Mouse (Mus musculus): ENCODE results near the gene Rfng.
"Not testable (repeated sequence)": the region's sequence is repeated elsewhere in the genome, so short reads cannot be mapped to it uniquely, and the experiment has no call there.

Rfng gene

DNA sequence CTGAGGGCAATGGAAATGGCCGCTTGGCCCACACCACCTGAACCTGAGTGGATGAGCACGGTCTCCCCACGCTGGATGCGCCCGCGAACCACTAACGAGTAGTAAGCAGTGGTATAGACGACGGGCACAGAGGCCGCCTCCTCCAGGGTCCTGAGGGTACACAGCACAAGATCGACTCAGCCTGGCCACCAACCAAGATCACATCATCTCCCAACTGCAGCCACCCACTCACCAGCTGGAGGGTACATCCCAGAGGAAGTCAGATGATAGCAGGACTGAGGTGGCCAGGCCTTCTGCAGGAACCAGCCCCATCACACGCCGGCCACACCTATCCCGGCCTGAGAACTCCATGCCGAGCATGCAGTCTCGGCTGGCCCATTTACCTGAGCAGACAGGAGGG lies 28.1 kb upstream of the Rfng start:
- CTCF ChIA-PET, result no interaction called here

DNA sequence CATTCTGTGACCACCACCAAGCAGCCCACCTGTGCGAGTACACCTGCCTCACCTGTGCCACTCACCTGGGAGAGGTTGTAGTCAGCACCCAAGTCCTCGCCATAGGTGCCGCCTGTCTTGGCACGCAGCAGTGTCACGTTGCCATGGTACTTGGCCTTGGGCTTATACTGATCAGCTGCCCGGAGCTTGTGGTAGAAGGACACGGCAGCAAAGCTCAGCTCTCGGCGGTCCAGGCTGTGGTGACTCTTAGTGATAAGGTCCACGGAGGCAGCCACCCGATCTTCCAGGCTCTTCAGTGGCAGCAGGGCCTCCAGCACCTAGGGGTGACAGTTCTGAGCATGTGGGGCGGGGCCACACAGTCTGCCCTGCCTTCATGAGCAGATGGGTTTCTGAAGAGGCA lies 24.0 kb upstream of the Rfng start:
- CTCF ChIA-PET, result no interaction called here

DNA sequence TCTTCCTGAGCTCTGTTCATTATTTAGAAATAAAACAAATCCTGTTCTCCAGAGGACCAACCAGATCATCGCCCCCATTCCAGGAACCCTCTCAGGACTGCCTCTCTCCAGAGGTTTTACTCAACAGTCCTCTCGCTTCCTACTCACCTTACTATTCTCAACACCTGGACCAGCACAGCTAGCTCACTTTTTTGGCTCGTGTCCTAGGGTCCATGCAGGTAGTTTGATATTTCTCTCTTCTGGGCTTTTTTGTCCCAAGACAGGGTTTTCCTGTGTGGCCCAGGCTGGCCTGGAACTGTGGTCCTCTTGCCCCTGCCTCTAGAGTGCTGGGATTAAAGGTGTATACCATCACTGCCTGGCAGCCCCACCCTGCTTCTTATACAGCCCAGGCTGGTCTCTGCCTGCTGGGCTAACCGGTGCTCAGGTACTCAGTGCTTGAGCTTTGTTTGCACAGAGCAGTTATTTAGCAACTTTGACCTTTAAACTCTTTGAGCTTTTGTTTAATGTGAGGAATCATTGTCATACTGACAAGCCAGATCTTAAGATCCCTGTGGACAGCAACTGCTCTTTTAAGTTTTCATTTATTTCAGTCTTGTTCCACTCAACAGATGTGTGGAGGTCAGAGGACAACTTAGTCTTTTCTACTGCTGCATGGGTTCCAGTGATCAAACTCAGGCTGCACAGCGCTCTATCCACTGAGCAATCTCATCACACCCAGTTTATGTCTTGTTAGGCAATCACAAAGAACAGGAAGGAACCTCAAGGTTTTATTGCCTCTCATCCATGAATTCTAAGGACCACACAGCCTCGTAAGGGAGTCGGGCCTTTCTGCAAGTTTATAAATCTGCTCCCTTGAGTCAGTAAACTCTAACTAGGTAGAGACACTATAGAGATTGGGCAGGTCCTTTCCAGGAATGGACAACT lies 21.6 kb upstream of the Rfng start:
- CTCF ChIA-PET, result no interaction called here

DNA sequence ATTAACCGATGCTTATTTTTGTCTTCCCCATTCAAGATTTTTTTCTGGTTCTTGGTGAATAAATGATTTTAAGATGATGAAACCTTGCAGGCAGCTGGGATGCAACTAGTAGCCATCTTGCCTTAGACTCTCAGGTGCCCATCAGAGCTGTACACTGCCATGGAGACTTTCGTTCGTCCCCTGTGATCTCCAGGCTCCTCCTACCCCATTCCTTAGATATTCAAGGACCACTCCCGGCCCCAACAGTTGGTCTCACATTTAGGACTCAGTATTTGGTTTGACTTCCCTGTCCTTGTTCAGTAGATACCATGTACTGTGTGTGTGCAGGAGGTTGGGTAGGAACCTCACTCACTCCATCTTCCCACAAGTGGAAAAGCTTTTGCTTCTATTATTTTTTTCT lies 20.8 kb upstream of the Rfng start:
- CTCF ChIA-PET, result no interaction called here

DNA sequence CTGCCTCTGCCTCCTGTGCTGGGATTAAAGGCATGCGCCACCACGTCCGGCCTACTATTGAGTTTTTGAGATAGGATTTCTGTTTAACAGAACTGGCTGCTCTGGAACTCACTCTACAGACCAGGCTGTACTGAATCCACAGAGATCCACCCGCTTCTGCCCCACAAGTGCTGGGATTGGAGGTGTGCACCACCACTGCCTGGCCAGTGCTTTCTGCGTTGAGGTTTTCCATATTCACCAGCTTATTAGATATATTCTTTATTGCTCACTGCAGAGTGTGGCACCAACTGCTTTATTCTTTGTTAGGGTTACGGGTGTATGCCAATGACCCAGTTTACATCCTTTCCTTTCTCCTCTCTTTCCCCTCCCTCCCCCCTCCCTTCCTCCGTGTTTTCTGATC lies 20.3 kb upstream of the Rfng start:
- CTCF ChIA-PET, result no interaction called here

DNA sequence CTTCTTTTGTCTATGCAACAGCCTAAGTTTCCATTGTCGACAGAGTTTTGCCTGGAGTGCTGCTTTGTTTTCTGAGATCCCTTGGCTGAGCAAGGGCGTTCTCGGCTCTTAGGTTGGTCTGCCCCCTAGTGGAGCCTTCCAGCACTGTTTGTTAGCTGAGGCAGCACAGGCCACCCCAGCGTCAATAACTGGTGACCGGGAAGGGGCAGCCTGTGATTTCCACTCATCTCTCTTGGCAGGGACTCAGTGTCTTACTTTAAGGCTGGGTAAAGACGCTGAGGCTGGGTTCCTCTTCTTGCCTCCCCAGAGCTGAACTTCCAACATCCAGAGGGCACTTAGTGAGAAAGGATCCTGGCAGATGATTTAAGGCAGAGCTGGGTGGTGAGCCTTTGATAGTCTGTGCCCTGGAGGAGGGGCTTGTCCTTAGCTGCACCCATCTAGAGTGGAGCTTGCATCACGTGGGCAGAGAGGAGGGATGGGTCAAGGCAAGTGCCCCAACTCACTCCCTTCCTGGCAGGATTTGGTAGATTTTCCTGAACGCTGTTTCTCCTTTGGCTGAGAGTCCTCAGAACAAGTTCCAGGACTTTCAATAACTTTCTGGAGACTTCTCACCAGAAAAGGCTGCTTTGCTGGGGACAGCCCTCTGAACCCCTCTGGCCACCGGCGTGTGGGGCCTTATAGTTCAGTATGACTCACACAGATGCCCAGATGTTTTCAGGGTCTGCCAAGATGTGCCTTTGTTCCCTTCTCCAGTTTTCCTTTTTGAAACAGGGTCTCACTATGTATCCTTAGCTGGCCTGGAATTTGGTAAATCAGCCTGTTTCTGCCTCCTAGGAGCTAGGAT lies 16.3 kb upstream of the Rfng start:
- CTCF ChIA-PET, result interaction anchor here (0.7 kb wide), 1 partner anchor 890 kb away, joined by 17 read pairs; no protein-coding TSS in a partner anchor

DNA sequence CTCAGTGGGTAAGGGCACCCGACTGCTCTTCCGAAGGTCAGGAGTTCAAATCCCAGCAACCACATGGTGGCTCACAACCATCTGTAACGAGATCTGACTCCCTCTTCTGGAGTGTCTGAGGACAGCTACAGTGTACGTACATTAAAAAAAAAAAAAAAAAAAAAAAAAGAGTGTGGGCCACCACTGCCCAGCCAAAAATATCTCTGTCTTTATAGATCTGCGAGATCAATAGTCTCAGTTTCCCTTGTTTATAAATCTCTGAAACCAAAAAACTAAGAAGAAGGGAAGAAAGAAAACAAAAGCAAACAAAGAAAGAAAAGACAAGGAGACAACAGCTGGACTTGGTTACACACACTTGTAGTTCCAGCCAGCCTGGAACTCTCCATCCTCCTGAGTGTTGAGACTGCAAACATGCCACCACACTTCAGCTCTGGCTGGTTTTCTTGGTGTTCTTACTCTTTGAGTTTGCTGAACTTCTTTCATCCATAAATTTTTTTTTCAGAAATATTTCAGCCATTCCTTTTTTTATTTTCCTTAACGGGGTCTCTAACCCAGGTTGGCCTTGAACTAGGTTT lies 15.4 kb upstream of the Rfng start:
- CTCF ChIA-PET, result interaction anchor here (0.5 to 0.7 kb wide), 3 partner anchors 64 to 889 kb away, joined by 3 to 17 read pairs (median 4); no protein-coding TSS in a partner anchor

DNA sequence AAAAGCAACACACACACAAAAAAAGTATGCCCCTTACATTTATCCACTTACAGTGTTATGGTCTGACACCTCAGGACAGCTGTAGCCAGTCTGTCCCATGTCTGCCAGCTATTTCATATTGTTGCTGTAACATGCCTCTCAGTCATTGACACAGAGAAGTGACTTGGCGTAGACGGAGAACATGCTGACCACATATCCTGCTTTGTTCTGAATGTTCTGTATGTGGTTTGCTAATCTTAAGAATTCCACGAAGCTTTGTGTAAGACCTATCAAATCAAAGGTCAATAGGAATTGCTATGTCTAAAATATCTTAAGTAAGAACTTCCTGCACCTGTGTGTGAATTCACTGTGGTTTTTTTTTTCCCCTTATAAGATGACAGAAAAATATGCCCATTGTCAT lies 14.2 kb upstream of the Rfng start:
- CTCF ChIA-PET, result interaction anchor here (0.6 to 0.8 kb wide), 2 partner anchors 192 to 428 kb away, joined by 3 to 4 read pairs; no protein-coding TSS in a partner anchor

DNA sequence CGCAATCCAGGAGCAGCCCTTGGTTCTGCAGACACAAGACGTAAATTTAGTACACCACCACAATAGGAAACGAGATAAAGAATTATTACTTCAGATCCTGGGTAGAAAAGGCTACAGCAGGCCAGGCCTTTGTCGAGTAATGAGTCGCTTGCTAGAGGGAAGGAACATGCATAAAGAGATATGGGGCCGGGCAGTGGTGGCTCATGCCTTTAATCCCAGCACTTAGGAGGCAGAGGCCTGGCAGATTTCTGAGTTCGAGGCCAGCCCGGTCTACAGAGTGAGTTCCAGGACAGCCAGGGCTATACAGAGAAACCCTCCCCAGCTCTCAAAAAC lies 12.6 kb upstream of the Rfng start:
- CTCF ChIA-PET, result no interaction called here

DNA sequence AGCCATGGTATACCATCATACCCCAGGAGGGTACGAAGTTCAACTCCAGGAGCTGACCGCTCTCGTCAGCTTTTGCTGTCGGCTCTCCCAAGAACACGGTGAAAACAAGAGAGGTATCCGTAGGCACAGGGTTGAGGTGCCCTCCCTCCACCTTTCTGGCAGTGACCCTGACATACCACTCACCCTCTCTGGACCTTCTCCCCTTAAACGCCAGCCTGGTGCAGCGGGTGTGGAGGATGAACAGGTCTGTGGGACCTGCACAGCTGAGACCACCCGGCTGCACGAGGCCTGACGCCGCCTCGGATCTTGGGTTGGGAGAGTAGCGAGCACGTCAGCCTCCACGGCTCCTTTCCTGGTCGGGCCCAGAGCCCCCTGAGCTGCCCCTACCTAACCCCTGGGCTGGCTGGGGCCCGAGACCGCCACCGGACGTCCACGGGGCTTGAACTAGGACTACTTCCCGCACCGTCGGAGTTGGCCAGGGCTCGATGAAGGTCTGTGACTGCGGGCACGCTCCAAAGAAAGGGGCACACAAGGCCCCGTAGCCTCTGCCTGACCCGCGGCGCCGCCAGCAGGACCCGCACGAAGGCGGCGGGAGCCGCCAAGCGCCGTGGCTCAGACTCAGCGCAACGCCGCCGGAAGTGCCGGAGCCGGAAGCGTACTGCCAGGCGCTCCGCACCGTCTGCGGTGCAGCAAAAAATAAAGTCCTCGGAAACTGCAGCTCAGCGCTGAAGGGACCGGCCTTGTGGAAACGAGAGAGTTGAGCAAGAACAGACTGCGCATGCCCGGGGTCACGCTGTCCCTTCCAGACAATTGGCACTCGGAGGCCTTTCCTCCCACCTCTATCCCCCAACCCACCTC lies 12.0 kb upstream of the Rfng start, which contains the start of gene Dus1l:
Gene Dus1l (minus strand): TSS at position 648 of the 858 bp plus-strand sequence.
- CTCF ChIA-PET, result interaction anchor here (0.5 kb wide), 1 partner anchor 73 kb away, joined by 7 read pairs; no protein-coding TSS in a partner anchor

DNA sequence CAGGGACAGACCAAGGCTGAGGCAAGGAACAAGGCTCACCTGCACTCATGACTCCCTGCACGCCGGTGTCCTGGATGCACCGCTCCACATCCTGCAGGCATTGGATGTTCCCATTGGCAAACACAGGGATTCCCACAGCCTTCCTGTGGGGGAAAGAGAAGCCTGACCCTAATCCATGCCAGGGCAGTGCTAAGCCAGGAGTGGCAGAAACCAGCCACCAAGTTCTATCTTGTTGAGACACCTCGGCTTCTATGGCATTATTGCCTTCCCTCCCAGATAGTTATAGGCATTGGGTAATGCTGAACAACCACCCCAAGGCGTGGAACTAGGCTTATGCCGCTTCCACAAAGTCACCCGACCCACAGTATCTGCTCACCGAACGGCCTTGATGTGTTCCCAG lies 8.6 kb upstream of the Rfng start:
- CTCF ChIA-PET, result no interaction called here

DNA sequence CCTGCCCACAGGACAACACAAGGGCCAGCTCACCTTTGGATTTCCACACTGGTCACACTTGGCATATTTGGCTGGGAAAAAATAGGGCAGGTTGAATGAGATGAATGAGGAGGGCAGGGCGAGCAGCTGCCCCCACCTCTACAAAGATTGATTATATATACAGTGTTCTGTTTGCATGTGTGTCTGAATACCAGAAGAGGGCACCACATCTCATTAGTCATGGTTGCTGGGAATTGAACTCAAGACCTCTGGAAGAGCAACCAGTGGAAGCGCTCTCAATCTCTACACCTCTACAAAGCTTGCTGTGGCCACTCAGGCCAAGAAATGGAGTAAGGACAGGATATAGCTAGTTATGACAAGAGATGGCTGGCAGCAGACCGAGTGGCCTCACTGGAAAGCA lies 5.8 kb upstream of the Rfng start:
- CTCF ChIA-PET, result no interaction called here

DNA sequence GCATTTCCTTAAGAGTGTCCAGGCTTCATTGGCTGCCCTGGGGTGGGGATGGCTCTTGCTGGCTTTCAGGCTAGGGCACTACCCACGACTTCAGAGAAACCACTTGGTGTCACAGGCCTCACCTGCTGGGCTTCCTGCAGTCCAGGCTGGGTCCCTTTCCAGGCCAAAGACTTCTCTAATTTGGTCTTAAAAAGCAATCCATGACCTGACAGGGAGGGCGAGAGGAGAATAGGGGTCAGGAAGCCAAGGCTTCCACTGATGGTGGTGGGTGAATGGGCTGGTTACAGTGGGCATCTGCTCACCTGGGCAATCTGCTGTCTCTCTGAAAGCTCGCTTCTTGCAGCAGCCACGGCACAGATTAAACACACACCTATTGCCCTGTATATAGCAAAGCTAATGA lies 5.3 kb upstream of the Rfng start:
- CTCF ChIA-PET, result no interaction called here

DNA sequence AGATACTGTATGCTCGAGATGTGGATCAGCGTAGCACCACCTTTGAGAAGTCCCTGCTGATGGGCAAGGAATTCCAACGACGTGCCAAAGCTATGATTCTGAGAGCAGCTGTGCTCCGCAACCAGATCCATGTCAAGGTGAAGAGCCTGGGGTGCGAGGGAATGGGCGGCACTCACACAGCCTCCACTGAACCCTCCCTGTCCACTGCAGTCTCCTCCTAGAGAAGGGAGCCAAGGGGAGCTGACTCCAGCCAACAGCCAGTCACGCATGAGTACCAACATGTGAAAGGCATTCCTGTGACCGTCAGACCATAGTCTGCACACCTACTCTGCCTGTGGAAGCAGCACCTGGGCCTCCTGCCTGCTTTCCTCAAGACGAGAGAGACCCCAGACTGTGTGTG lies 4.5 kb upstream of the Rfng start:
- CTCF ChIA-PET, result not testable (repeated sequence)

DNA sequence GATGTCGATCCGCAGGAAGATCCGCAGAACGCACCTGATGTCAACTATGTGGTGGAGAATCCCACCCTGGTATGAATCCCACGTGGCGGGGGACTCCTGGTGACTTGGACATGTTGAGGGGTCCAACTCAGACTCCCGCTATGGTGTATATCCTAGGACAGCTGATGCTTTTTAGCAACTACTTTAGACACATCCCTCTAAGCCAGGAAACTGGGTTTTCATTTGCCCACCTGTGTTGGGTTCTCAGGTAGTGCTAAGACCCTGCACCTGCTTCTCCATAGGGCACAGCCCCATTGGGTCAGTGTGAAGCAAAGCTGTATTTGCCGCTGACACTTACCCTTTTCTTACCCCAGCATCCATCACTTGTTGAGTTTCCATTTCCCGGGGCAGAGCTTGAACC lies 1.1 kb upstream of the Rfng start:
- CTCF ChIA-PET, result no interaction called here

DNA sequence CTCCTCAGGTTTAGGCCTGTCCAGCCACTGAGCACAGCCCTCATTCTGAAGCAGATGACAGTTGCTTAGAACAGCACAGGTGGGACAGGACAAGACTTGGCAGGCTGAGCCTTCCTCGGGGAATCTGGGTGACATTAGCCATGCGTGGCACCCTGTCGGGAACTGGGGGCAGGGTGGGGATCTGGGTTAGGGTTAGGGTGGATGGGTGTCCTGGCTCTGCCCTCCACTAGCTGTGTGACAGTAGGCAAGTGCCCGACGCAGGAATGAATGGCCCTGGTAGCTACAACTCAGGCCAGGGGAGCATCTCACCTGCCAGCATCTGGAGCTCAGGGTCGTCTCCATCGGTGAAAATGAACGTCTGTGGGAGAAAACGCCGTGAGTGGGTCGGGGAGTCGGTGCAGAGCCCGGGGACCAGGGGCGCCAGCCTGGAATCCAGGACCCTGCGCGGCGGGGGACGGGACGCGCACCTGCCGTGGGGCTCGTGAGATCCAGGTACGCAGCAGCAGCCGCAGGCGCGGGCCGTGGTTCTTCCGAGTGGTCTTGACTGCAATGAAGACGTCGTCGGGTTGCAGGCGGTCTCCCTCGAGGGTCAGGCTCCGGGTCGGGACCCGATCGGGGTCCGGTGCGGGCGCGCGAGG lies 462 bp downstream of the Rfng start:
- CTCF ChIA-PET, result interaction anchor here (0.5 kb wide), 2 partner anchors 14 to 346 kb away, joined by 3 to 4 read pairs; partner anchors contain the start of gene Nploc4

DNA sequence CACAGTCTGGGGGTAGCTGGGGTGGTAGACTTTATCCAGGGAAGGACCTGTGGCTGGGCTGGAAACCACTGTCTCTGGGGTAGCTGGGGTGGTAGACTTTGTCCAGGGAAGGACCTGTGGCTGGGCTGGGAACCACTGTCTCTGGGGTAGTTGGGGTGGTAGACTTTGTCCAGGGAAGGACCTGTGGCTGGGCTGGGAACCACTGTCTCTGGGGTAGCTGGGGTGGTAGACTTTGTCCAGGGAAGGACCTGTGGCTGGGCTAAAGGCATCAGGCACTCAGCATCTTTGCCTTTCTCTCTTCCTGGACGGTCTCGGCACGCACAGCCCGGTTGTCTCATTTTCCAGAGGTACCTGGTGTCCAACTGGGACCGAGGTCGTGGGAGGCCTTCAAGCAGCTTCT lies 2.6 kb downstream of the Rfng start:
- CTCF ChIA-PET, result not testable (repeated sequence)

DNA sequence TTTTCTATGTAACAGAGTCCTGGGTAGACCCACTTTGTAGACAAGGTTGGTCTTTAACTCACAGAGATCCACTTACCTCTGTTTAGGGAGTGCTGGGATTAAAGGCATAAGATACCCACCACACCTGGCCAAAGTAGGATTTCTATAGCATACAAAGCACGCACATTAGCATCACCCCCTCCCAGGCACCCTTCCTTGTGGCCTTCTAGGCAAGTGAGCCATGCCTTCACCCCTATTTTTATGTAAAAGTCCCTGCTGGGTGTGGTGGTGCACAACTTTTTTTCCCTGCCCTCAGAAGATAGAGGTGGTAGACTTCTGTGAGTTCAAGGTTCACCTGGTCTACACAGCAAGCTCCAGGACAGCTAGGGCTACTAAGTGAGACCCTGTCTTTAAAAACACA lies 4.1 kb downstream of the Rfng start:
- CTCF ChIA-PET, result no interaction called here

DNA sequence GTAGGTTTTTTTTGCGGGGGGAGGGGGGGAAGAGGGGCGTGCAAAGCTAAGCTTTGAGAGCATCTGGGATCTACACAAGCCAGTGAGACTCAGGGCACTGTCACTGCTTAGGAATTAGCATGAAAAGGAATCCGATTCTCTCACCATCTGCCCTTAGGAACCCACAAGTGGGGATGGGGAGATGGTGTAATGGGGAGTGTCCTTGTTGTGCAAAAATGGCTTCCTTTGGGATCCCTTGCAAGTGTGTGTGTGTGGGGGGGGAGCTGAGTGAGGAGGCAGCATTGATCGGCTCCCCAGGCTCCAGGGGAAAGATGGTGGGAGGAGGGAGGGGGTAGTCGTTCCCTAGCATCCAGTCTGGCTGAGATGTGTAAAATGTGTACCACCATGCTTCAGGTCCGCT lies 6.9 kb downstream of the Rfng start:
- CTCF ChIA-PET, result interaction anchor here (2.1 kb wide), 1 partner anchor 56 kb away, joined by 6 read pairs; the partner anchor contains the start of gene Rac3

DNA sequence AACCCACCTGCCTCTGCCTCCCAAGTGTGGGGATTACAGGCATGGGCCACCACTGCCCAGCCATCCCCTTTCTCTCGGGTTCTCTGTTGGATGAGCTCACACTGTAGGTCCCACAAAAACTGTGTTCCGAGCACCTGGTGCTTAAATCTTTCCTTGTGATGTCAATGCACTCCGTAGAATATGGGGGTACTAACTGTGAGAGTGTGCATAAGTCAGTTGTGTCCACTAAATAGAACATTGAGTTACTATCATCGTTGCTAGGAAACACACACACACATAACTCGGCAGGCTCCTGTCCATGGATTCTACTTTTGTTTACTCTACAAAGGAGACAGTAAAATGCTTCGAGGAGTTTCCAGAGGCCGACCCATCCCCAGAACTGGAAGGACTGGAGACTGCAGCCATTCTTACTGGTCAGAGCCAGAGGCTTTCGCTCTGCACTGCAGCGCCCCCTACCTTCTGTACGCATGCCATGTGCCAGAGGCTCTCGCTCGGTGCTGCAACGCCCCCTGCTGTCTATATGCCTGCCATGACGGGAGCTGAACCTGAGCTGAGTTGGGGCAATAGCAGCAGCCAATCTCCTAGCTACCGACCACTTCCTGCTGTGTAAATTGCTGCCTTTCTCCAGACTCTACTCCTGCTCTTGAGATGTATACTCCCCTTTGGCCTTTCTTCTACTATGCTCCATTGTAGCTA lies 8.1 kb downstream of the Rfng start:
- CTCF ChIA-PET, result interaction anchor here (0.5 to 2.1 kb wide), 2 partner anchors 55 to 422 kb away, joined by 3 to 6 read pairs; partner anchors contain the start of gene Rac3

Measured in spleen, embryonic (tissue).